In genomic region chr1:171715434-171715833, GRCm38 (mm10) we compare ENCODE assay signal across 34 mouse cellular contexts. TPM values are rescaled to one million over a fixed set of nuclear protein-coding genes. Genes with fewer than 3 reads are reported as not detected.
"Had no signal": no experiment of that assay in that cellular context is flagged by ENCODE, and none has a peak within 500 bp of the region (broad histone marks: within the 10 kb centered on the region; RNA-seq: fewer than 3 reads in every experiment).

No protein-coding gene starts in this region.

- H3K27me3 ChIP-seq: limb, embryonic 12.5 days; limb, embryonic 13.5 days; limb, embryonic 15.5 days; liver, embryonic 12.5 days; liver, embryonic 13.5 days; liver, embryonic 15.5 days; lung, embryonic 15.5 days; megakaryocyte, embryonic 14.5 days; midbrain, embryonic 12.5 days; midbrain, embryonic 13.5 days; midbrain, embryonic 15.5 days; neural tube, embryonic 12.5 days had no signal

- H3K9ac ChIP-seq: limb, embryonic 12.5 days; limb, embryonic 13.5 days; limb, embryonic 15.5 days; liver, embryonic 12.5 days; liver, embryonic 13.5 days; liver, embryonic 14.5 days; liver, embryonic 15.5 days; liver, postnatal 0 days; lung, embryonic 14.5 days; lung, embryonic 15.5 days; midbrain, embryonic 12.5 days; midbrain, embryonic 13.5 days; midbrain, embryonic 15.5 days; neural tube, embryonic 12.5 days had no signal

- H3K4me3 ChIP-seq: limb, embryonic 10.5 days; limb, embryonic 12.5 days; limb, embryonic 13.5 days; limb, embryonic 15.5 days; liver, embryonic 12.5 days; liver, embryonic 13.5 days; liver, embryonic 15.5 days; lung, embryonic 15.5 days; megakaryocyte, embryonic 14.5 days; midbrain, embryonic 10.5 days; midbrain, embryonic 12.5 days; midbrain, embryonic 13.5 days; midbrain, embryonic 15.5 days; myocyte; neural tube, embryonic 12.5 days had no signal

- H3K4me2 ChIP-seq: limb, embryonic 12.5 days; limb, embryonic 13.5 days; limb, embryonic 15.5 days; liver, embryonic 11.5 days; liver, embryonic 12.5 days; liver, embryonic 13.5 days; liver, embryonic 15.5 days; lung, embryonic 14.5 days; lung, embryonic 15.5 days; midbrain, embryonic 11.5 days; midbrain, embryonic 12.5 days; midbrain, embryonic 13.5 days; midbrain, embryonic 15.5 days; neural tube, embryonic 12.5 days had no signal

- H3K27ac ChIP-seq: limb, embryonic 10.5 days; limb, embryonic 12.5 days; limb, embryonic 13.5 days; limb, embryonic 15.5 days; liver, embryonic 12.5 days; liver, embryonic 13.5 days; liver, embryonic 14.5 days; liver, embryonic 15.5 days; lung, embryonic 15.5 days; macrophage; midbrain, embryonic 10.5 days; midbrain, embryonic 12.5 days; midbrain, embryonic 13.5 days; midbrain, embryonic 15.5 days; neural tube, embryonic 12.5 days had no signal

- DNase-seq: left cerebral cortex, postnatal 4 days; liver; liver, embryonic 13.5 days; liver, postnatal 0 days; lung, adult 18-20 months; lung, adult 2 months; lung, embryonic 14.5 days; lung, postnatal 10 days; lung, postnatal 14 days; lung, postnatal 36 days; lung, postnatal 4 days; midbrain, embryonic 14.5 days had no signal

- H3K4me1 ChIP-seq: limb, embryonic 10.5 days; limb, embryonic 12.5 days; limb, embryonic 13.5 days; limb, embryonic 15.5 days; liver, embryonic 12.5 days; liver, embryonic 13.5 days; liver, embryonic 15.5 days; lung, embryonic 15.5 days; midbrain, embryonic 10.5 days; midbrain, embryonic 12.5 days; midbrain, embryonic 13.5 days; midbrain, embryonic 15.5 days; neural tube, embryonic 12.5 days had no signal

- H3K9me3 ChIP-seq: limb, embryonic 10.5 days; limb, embryonic 12.5 days; limb, embryonic 13.5 days; limb, embryonic 15.5 days; liver, embryonic 12.5 days; liver, embryonic 13.5 days; liver, embryonic 15.5 days; lung, embryonic 15.5 days; midbrain, embryonic 10.5 days; midbrain, embryonic 12.5 days; midbrain, embryonic 13.5 days; midbrain, embryonic 15.5 days; neural tube, embryonic 12.5 days had no signal

- ATAC-seq: liver, embryonic 12.5 days; liver, postnatal 0 days; lung, postnatal 0 days; midbrain, embryonic 13.5 days; midbrain, embryonic 15.5 days; midbrain, embryonic 16.5 days had no signal

- H3K36me3 ChIP-seq: limb, embryonic 10.5 days; limb, embryonic 12.5 days; limb, embryonic 13.5 days; limb, embryonic 15.5 days; liver, embryonic 12.5 days; liver, embryonic 13.5 days; liver, embryonic 15.5 days; lung, embryonic 15.5 days; midbrain, embryonic 10.5 days; midbrain, embryonic 12.5 days; midbrain, embryonic 13.5 days; midbrain, embryonic 15.5 days; neural tube, embryonic 12.5 days had no signal

RNA-seq across cellular contexts. Expression of gene Cd48, which starts 33.6 kb away (rescaled TPM):
- polyA plus RNA-seq: myocyte had no signal

RNA-seq across cellular contexts. Expression of gene Slamf1, which starts 51.5 kb away (rescaled TPM):
- total RNA-seq: megakaryocyte, adult 5-6 weeks had no signal
- polyA plus RNA-seq: liver, adult 2 months; myocyte had no signal
